Mouse (Mus musculus) kidney, postnatal 36 days (tissue): ENCODE measurements around the gene Zbtb33.

Experiments
- DNase-seq, 2 experiments: peaks; one replicate each; pipeline ENCODE4 v3.0.0; 2021 to 2022; ENCODE audit warnings: mixed read lengths in 2 of 2

Gene Zbtb33

DNA sequence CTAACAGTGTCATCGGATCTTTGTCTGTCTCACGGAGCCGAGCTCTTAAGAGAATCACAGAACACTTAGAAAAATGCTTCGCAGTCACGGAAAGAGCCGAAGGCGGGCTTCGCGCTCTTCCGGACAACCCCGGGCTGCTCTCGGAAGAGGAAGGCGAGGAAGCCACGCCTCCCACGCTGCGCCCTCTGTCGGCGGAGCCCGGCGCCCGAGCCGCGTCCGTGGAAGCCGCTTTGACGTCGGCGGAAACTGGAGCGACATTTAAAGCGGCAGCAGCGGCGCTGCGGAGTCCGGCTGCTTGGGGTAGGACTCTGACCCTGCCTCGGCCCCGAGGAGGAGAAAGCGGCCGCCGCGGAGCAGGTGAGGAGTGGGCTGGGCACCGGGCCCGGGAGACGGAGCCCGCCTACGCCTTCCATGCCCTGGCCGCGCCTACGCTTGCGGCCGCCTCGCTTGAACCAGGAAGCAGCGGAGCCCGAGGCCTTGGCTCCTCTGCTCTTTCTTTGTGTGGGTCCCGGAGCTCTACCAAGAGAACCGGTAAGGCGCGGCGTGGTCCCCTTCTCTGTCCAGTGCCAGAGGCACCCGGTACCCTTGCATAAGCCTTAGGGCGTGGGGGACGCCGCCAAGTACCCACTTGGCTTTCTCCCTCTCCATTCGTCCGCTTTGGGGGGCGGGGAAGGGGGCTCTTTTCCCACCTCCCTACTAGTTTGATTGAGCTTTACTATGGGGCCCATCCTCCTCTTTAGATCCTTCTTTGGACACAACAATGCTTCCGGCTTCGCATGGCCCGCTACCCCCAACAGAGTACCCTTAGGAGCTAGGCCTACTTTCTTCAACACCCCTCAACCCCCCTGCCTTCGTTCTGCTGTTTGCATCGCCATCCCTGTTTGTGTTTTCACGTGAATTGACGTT lies at the start of gene Zbtb33:
Gene Zbtb33, plus strand, starts transcription at position 242 of the 906 bp plus-strand sequence.
- peak; percentile 84 to 93 for DNase-seq

- DNase-seq, result no peak
These were observed 30.5 kb upstream of the Zbtb33 start for GRCm38 (mm10) chrX:38159097-38159496.

DNA sequence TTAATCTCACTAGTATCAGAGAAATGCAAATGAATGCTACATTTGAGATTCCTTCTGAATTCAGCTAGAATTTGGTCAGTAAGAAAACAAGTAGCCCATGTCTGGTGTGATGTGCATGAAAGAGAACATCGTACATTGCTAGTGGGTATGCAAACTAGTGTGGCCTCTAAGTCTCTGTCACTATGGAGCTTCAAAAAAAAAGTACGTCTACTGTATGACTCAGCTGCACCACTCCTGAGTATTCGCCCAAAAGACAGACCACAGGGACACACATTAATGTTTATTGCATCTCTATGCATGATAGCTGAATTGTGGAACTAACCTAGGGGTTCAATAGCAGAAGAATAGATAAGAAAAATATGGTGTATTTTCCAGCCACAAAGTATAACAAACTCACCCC lies 24.3 kb upstream of the Zbtb33 start:
- no peak for DNase-seq

- DNase-seq, result no peak
These were observed 23.5 kb upstream of the Zbtb33 start for GRCm38 (mm10) chrX:38166064-38166463.

- no peak for DNase-seq
These were observed 23.0 kb upstream of the Zbtb33 start for GRCm38 (mm10) chrX:38166592-38166991.

GRCm38 (mm10) chrX:38179891-38180310 lies 9.7 kb upstream of the Zbtb33 start:
- DNase-seq, result peak; percentile 53 to 58

GRCm38 (mm10) chrX:38180656-38181607 lies 8.7 kb upstream of the Zbtb33 start:
- DNase-seq, result peak in 1 of 2 experiments; percentile 23

DNA sequence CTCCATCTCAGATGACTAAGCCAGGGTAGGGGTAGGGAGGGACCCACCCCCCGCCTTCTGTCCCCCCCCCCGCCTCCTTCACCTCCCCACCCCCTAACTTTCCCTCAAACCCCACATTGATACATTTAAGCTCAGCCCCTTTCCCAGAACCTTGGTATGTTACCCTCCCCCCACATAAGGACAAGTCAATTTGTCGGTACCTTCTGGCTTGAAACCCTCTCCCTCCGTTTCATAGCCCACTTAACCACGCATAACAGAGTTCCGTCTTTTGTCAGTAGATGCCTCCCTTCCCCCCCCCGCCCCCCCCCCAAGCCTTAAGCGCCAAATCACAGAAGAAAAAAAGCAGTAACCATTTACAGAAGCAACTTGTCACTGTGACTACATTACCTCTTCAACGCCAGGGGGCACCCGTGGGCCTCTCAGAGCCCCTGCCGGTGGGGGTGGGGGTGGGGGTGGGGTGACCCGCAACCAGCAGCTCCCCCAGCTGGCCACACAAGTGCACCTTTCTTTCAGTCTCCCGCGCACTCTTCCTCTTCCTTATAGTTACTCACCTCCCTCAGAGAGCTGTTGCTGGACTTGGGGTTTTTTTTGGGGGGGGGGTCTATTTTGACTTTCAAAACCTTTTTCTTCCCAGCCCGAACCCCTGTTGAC lies 7.9 kb upstream of the Zbtb33 start:
- DNase-seq, result peak; percentile 60 to 86

- DNase-seq, result no peak
These were observed 4.1 kb upstream of the Zbtb33 start for GRCm38 (mm10) chrX:38185520-38185919.

- DNase-seq, result no peak
These were observed 818 bp downstream of the Zbtb33 start for GRCm38 (mm10) chrX:38190458-38190764.

- peak in 1 of 2 experiments; percentile 13 for DNase-seq
These were observed 12.2 kb downstream of the Zbtb33 start for GRCm38 (mm10) chrX:38201816-38202215.

GRCm38 (mm10) chrX:38207392-38207791 lies 17.8 kb downstream of the Zbtb33 start:
- no peak for DNase-seq

DNA sequence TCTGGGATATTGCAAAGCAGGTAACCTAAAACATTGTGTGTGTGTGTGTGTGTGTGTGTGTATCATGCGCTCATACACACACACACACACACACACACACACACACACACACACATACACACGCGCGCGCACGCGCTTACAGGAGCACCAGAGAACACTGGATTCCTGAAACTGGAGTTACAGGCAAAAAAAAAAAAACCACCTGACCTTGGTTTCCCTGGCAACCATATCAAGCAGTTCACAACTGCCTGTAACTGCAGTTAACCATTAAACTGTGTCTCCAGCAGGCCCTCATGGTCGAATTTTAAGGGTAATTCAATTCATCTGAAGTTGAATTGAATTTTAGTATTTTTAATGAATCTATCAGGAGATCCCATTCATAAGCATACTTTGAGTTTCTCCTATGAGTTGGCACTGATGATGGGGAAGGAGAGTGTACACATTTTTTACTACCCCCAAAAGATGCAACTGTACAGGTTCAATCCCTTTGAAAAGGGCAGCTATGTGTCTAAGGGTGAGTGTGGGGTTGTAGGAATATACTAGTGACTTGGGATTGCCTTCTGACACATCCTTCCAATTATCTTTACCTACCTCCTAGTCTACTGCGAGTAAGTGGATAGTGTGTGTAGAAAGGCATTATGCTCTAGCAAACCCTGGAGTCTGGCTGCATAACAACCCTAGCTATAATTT lies 27.5 kb downstream of the Zbtb33 start:
- peak; percentile 37 to 41 for DNase-seq

GRCm38 (mm10) chrX:38217676-38217991 lies 28.0 kb downstream of the Zbtb33 start:
- no peak for DNase-seq

DNA sequence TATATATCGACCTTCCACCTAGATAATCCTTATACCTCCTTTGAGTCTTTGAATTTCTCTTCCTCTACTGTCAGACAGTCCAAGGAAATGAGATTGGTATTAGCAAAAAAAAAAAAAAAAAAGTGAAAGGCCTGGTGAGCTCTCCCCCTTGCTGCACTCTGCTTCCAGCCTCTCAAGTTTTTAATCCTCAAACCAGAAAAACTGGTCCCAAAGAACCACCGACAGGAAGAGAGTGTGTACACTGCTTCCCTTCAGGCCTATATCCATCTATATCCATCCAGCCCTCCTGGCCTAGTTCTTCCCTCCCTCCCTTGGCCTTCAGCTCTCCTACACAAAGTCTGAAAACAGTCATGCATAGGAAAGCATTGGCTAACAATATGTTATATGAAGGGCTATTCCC lies 33.2 kb downstream of the Zbtb33 start:
- DNase-seq, result no peak

DNA sequence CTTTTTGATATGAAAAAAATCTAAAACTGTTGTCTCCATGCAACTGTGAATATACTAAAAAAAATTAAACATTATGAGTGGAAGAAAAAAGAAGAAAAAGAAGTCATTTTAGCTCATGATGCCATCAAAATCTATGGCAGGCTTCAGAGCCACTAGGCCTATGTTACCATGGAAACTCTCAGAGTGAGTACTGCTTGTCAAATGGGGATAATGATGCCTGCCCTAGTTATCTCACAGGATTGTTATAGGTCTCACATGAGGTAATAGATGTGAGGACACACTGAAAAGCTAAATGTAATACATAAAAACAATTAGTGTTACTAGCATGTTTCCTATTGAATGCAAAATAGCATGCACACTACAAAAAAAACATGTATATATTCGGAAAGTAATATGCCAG lies 40.3 kb downstream of the Zbtb33 start:
- no peak for DNase-seq

- peak in 1 of 2 experiments; percentile 74 for DNase-seq
These were observed 48.1 kb downstream of the Zbtb33 start for GRCm38 (mm10) chrX:38237731-38238130.
